Mouse (Mus musculus) small intestine, adult 2 months (tissue): ENCODE data around the gene Evi5. TPM values are rescaled to one million over a fixed set of nuclear protein-coding genes. Genes with fewer than 3 reads are reported as not detected.

ENCODE experiments used
- H3K27ac ChIP-seq: fragments of 200-500 bp; 2 replicates; pipeline ENCODE4 v1.5.1; 2012; ENCODE audit warnings: low read depth, low read length, control low read depth, inconsistent platforms; ENCODE audit not compliant: insufficient read depth
- H3K27me3 ChIP-seq: fragments of 200-500 bp; 2 replicates; pipeline ENCODE4 v1.6.1; 2012; ENCODE audit warnings: mild to moderate bottlenecking, moderate library complexity, low read length, inconsistent platforms; ENCODE audit not compliant: control insufficient read depth, insufficient read depth
- H3K36me3 ChIP-seq: fragments of 200-500 bp; 2 replicates; pipeline ENCODE4 v1.6.1; 2012; ENCODE audit warnings: mild to moderate bottlenecking, low read length, control low read depth, inconsistent platforms; ENCODE audit not compliant: control insufficient read depth, insufficient read depth
- H3K4me1 ChIP-seq: fragments of 200-500 bp; 2 replicates; pipeline ENCODE4 v1.6.1; 2012; ENCODE audit warnings: low read length, inconsistent platforms, mixed read lengths; ENCODE audit not compliant: control insufficient read depth, insufficient read depth, insufficient read length
- H3K4me3 ChIP-seq: fragments of 200-500 bp; 2 replicates; pipeline ENCODE4 v1.5.1; 2012; ENCODE audit warnings: low read depth, mild to moderate bottlenecking, control low read depth, inconsistent platforms, low read length, moderate library complexity
- CTCF ChIP-seq: fragments of 200-500 bp; IDR thresholded peaks from 2 replicates; pipeline ENCODE4 v1.5.1; 2012; ENCODE audit warnings: low read depth, mild to moderate bottlenecking, control low read depth, inconsistent platforms, low read length, moderate library complexity, mixed read lengths; ENCODE audit not compliant: insufficient replicate concordance, insufficient read length; ENCODE audit errors: extremely low read depth
- POLR2A ChIP-seq: fragments of 200-500 bp; IDR thresholded peaks from 2 replicates; pipeline ENCODE4 v1.6.1; 2012; ENCODE audit warnings: low read depth, mild to moderate bottlenecking, control low read depth, inconsistent platforms, low read length, moderate library complexity
- WGBS: fragments of 180-500 bp; shearing (Covaris S2); methylation state at CpG from one replicate; pipeline ENCODE4 v1.1.7; 2018; 5-methylcytosine and 5-hydroxymethylcytosine counted together
- polyA plus RNA-seq: library from polyadenylated mRNA; depleted of rRNA; stranded (reverse); fragments of >200 nt; gene quantifications from 2 replicates; pipeline ENCODE4 v1.2.3, GENCODE M21; 2012

Gene Evi5
- polyA plus RNA-seq, 1 experiment: 8.1 TPM

DNA sequence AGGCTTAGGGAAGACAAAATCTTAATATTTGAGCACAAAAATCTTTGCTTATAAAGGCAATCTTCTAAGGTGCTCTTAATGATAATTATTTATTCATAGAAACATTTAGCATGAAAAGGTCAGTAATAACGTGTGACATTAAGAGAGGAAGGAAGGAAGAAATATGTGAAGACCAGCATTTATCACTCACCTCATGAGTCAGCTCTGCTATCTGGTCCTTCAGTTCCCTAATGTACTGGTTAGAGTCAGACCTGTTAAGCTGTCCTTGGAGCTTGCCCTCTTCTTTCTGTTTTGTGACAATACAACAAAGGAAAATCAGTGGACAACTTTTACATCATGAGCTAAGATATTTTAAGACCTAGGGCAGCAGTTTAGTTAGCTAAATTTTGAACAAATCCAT lies 110.4 kb downstream of the Evi5 start:
- Histone ChIP-seq H3K36me3 (peaks cover 2% of the 10 kb centered on the region; the same call in 1 of the 2 replicates), H3K27me3 (no peaks in the 10 kb centered on the region), H3K4me1 (peaks cover 2% of the 10 kb centered on the region; the same call in 1 of the 2 replicates), H3K4me3 (no peak overlapping the region), H3K27ac (no peak overlapping the region)
- WGBS: 80% methylated on average over 1 of the region's 1 CpGs
- TF ChIP-seq CTCF (no peak), POLR2A (no peak)

DNA sequence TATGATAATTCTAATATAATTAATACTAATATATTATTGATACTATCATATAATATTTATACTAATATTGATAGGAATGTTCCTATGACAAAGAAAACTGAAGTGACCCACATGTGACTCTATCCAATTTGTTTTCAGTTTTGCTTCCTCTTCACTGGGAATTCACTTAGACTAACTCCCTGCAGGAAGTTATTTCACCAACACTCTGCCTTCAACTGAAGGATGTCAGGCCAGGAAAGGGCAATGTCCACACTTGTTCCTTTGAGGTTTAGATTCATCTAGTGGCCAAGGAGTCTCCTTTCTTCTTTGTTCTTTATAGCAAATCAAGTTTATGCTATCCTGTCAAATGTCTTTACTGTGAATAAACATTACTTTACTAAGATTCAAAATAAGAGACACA lies 111.2 kb downstream of the Evi5 start:
- peaks cover 2% of the 10 kb centered on the region; the same call in 1 of the 2 replicates for H3K36me3 ChIP-seq
- H3K27ac ChIP-seq: no peak overlapping the region
- TF ChIP-seq POLR2A (no peak), CTCF (no peak)
- peaks cover 2% of the 10 kb centered on the region; the same call in 1 of the 2 replicates for H3K4me1 ChIP-seq
- H3K4me3 ChIP-seq: no peak overlapping the region
- H3K27me3 ChIP-seq: no peaks in the 10 kb centered on the region

DNA sequence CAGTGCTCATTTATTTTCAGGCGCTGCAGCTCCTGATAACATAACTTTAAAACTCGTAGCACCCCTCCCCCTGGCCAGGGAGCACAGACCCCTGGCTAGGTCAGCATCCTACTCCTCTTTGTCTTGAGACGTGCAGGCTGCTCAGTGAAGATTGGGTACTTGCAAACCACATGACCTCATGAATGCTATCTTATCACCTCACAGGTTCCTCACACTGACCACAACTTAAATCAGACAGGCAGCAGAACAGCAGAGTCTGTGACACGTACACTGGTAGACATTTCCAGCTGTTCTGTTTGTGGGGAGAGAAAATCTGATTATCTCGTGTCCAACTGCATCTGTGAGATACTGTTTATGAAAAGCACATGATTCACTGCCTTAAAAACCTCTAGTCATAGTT lies 115.8 kb downstream of the Evi5 start:
- WGBS: 74% methylated on average over 5 of the region's 5 CpGs
- Histone ChIP-seq H3K4me3 (no peak overlapping the region), H3K36me3 (no peaks in the 10 kb centered on the region), H3K27me3 (no peaks in the 10 kb centered on the region), H3K27ac (no peak overlapping the region), H3K4me1 (peaks cover 2% of the 10 kb centered on the region; the same call in 1 of the 2 replicates)
- TF ChIP-seq POLR2A (no peak), CTCF (no peak)

DNA sequence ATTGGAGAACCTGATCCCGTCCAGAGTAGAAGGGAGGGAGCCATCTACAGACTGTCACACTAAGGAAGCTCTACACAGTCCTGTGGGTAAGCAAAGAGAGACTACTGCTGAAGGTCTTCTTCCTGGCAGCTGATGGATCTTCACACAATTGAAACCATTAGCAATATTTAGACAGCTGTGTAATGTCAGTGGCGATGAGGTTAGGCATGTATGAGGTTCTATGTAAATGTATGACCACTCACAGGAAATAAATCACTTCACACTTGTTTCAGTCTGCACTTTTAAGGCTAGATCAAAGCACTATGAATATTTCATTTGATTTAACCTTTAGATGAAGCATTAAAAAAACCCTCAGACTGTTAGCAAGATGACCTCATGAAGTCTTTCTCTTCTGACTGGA lies 118.8 kb downstream of the Evi5 start:
- no peaks in the 10 kb centered on the region for H3K27me3 ChIP-seq
- peaks cover 3% of the 10 kb centered on the region; the same call in 1 of the 2 replicates for H3K36me3 ChIP-seq
- no peak for TF ChIP-seq CTCF
- TF ChIP-seq POLR2A: no peak
- H3K4me1 ChIP-seq: peaks cover 2% of the 10 kb centered on the region; the same call in 1 of the 2 replicates
- H3K27ac ChIP-seq: no peak overlapping the region
- WGBS: 75% methylated on average over 2 of the region's 2 CpGs
- no peak overlapping the region for H3K4me3 ChIP-seq

DNA sequence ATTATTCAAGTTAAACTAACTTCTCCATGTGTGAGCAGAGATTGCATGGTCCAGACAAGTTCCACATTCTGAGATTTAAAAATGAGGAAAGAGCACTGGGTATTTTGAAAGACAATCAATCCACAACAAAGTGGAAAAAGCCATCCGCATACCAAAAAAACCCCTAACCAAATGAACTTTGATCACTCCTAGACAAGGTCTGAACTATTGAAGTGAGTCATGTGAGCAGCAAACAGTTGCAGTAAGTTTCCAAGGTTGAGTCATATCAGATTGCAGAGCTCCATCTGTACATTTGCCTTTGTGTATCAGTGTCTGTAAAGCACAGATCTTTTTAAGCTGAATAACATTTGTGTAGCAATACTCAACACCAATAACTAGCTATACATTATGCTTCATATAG lies 120.2 kb downstream of the Evi5 start:
- Histone ChIP-seq H3K27me3 (no peaks in the 10 kb centered on the region), H3K4me3 (no peak overlapping the region), H3K4me1 (peaks cover under 1% of the 10 kb centered on the region; the same call in 1 of the 2 replicates), H3K27ac (no peak overlapping the region), H3K36me3 (peaks cover 3% of the 10 kb centered on the region; the same call in 1 of the 2 replicates)
- WGBS: 57% methylated on average over 1 of the region's 1 CpGs
- TF ChIP-seq POLR2A: no peak
- TF ChIP-seq CTCF: no peak

DNA sequence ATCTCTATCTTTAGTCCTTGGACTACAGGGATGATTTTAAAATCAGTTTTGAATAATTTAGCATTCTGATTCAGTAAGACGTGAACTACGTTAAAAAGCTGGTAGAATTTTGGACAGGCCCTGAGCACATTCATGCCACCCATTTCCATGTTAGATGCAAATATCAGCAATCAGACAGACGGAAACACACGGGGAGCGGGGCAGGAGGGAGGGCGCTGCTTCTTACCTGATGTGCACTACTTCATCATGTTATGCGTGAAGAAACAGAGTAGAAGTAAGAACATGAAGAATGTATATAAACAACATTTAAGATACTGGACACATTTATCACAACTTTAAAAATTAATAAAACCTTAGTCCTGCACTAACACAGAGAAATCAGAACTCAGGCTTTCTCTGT lies 121.3 kb downstream of the Evi5 start:
- H3K27me3 ChIP-seq: no peaks in the 10 kb centered on the region
- H3K4me1 ChIP-seq: no peaks in the 10 kb centered on the region
- TF ChIP-seq POLR2A (no peak), CTCF (no peak)
- no peak overlapping the region for H3K27ac ChIP-seq
- H3K36me3 ChIP-seq: peaks cover 3% of the 10 kb centered on the region; the same call in 1 of the 2 replicates
- H3K4me3 ChIP-seq: no peak overlapping the region
- WGBS: 95% methylated on average over 7 of the region's 7 CpGs

DNA sequence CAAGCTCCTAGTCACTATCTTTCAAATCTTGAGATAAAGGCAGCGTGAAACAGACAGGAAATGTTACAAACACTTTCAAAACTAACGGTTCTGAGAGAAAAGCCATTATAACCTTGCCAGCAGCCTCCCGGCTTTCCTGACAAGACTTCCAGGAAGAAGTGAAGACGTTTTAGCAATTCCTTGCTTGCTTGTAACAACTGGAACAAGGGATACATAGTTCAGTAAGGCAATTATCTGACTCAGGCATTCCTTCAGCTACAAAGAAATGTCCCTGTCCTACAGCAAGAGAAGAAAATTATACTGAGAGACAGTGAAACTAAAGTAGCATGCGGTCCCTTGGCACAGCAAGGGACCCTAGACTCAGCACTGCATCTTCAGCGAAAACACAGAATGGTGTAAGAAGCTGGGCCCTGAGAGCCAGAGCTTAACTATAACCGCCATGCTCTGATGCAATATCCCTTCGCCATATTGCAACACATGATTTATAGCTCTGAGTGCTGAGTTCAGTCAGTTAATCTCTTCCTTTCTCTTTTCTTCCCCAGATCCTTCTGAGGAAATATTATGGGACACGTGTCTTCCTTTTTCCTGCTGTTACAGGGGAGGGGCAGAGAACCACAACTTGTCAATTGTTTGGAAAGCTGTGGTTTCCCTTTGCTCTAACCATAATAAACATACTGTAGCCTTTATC lies 125.5 kb downstream of the Evi5 start:
- H3K36me3 ChIP-seq: peaks cover 9% of the 10 kb centered on the region; the same call in 1 of the 2 replicates
- TF ChIP-seq POLR2A (no peak), CTCF (no peak)
- 52% methylated on average over 9 of the region's 9 CpGs for WGBS
- H3K4me1 ChIP-seq: no peaks in the 10 kb centered on the region
- H3K27ac ChIP-seq: no peak overlapping the region
- H3K4me3 ChIP-seq: no peak overlapping the region
- H3K27me3 ChIP-seq: no peaks in the 10 kb centered on the region
